ENCODE assay signal across 13 mouse cellular contexts in the genomic region with DNA sequence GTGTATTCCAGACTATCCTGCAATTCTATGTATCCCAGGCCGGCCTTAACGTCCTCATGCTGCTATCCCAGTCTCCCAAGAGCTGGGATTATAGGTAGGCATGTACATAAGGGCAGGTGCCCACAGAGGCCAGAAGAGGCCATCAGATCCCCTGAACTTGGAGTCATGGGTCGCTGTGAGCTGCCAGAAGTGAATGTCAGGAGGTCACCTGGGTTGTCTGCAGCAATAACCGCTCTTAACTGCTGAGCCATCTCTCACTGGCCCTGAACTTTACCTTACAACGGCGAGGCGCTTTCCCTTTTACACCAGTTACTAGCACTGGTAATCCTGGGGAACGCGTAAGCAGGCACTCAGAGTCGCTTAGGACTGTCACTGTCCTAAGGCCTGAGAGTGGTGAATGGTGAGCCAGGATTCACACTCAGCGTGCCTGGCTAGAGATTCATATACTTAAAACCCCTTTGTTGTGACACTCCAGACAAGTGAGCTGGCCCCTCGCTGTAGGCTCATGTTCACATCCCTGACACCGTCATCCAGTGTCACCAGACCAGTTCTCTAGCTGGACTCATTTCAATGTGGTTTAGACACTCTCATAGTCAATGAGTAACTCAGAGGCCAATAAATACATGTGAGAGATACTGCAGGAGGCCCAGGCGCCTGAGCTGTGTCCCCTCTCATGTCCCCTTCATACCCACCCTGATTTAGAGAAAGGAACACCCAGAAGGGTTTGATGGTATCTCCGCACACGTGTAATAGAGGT. TPM values are rescaled to one million over a fixed set of nuclear protein-coding genes. Genes with fewer than 3 reads are reported as not detected.
DNase-seq lines count a peak whose midpoint lies in the region; ATAC-seq lines count a peak whose summit lies in the region.
"Had no signal": no experiment of that assay in that cellular context is flagged by ENCODE, and none has a peak within 500 bp of the region (broad histone marks: within the 10 kb centered on the region; RNA-seq: fewer than 3 reads in every experiment).

No protein-coding gene starts in this region.

- H3K4me1 ChIP-seq in liver, embryonic 13.5 days (replicated peaks): peaks cover 42% of the 10 kb centered on the region

- 67% methylated on average over 16 of the region's 16 CpGs for WGBS in liver, embryonic 13.5 days (ENCODE audit: insufficient replicate concordance)

- no peak overlapping the region for H3K4me2 ChIP-seq in liver, embryonic 13.5 days
- H3K4me2 ChIP-seq: embryonic facial prominence, embryonic 12.5 days; hindbrain, embryonic 13.5 days; midbrain, embryonic 12.5 days had no signal

- peak; percentile 55 for ATAC-seq in liver, embryonic 13.5 days (ENCODE audit: low read depth)
- no peak for ATAC-seq in megakaryocyte-erythroid progenitor cell, adult 5-6 weeks (replicated peaks; ENCODE audit: low FRiP score, low TSS enrichment, poor library complexity, severe bottlenecking)
- ATAC-seq: Patski had no signal

- H3K9ac ChIP-seq in liver, embryonic 13.5 days: no peak overlapping the region
- H3K9ac ChIP-seq: embryonic facial prominence, embryonic 12.5 days; hindbrain, embryonic 13.5 days; lung, embryonic 15.5 days; midbrain, embryonic 12.5 days had no signal

- peak; percentile 14 for DNase-seq in kidney, adult 11 months
- no peak for DNase-seq in kidney, postnatal 10 days
- peak; percentile 41 for DNase-seq in urinary bladder, postnatal 14 days (ENCODE audit: low spot score)
- no peak for DNase-seq in urinary bladder, postnatal 36 days (ENCODE audit: low spot score in 2 of 2)
- no peak for DNase-seq in liver, embryonic 13.5 days
- DNase-seq in cerebellum, postnatal 4 days (ENCODE audit: low spot score in 2 of 2): no peak
- DNase-seq: cerebellum, adult 9-11 months had no signal

- no peaks in the 10 kb centered on the region for H3K36me3 ChIP-seq in liver, embryonic 13.5 days
- H3K36me3 ChIP-seq: embryonic facial prominence, embryonic 12.5 days; hindbrain, embryonic 13.5 days; lung, embryonic 15.5 days; midbrain, embryonic 12.5 days had no signal

- peaks cover 22% of the 10 kb centered on the region; the same call in 1 of the 2 replicates for H3K27me3 ChIP-seq in liver, embryonic 13.5 days
- H3K27me3 ChIP-seq: Patski had no signal

- H3K9me3 ChIP-seq in liver, embryonic 13.5 days (replicated peaks): no peaks in the 10 kb centered on the region
- H3K9me3 ChIP-seq: embryonic facial prominence, embryonic 12.5 days; hindbrain, embryonic 13.5 days; lung, embryonic 15.5 days; midbrain, embryonic 12.5 days had no signal

- no peak overlapping the region for H3K4me3 ChIP-seq in liver, embryonic 13.5 days (replicated peaks)
- H3K4me3 ChIP-seq: embryonic facial prominence, embryonic 12.5 days; hindbrain, embryonic 13.5 days; lung, embryonic 15.5 days; midbrain, embryonic 12.5 days had no signal

- peak overlapping the region; percentile 70; the same call in 1 of the 2 replicates for H3K27ac ChIP-seq in liver, embryonic 13.5 days
- H3K27ac ChIP-seq: embryonic facial prominence, embryonic 12.5 days; hindbrain, embryonic 13.5 days; midbrain, embryonic 12.5 days had no signal

RNA-seq across cellular contexts. Expression of a gene that starts 2.6 kb away (rescaled TPM):
- 0.40 and 0.61 TPM in 2 replicates for polyA plus RNA-seq in liver, embryonic 13.5 days (2015; fragmentation: Nextera tagmentation; extraction: Ambion mirVana)
- total RNA-seq in megakaryocyte-erythroid progenitor cell, adult 5-6 weeks (2014; fragmentation: Nextera tagmentation): not detected in 2 replicates
- not detected in 2 replicates for total RNA-seq in megakaryocyte-erythroid progenitor cell, adult 5-6 weeks (2017)
- polyA plus RNA-seq: Patski had no signal

Comparison
In these comparisons a context has a peak if more than half of its experiments do, and no peak if none do; other contexts are left out.
1. DNase-seq: peak in kidney, adult 11 months (single experiment) and urinary bladder, postnatal 14 days (single experiment); none in kidney, postnatal 10 days (single experiment), urinary bladder, postnatal 36 days (0 of 2), liver, embryonic 13.5 days (single experiment) and cerebellum, postnatal 4 days (0 of 2).